Mouse (Mus musculus): ENCODE measurements around the gene H2-Eb1. TPM values are rescaled to one million over a fixed set of nuclear protein-coding genes. Genes with fewer than 3 reads are reported as not detected.
A peak's percentile ranks its signal among the peaks of the same experiment; 100 is the strongest.
"Not testable (repeated sequence)": the region's sequence is repeated elsewhere in the genome, so short reads cannot be mapped to it uniquely, and the experiment has no call there.

H2-Eb1 gene
- total RNA-seq, 2 experiments from 2014 or later, result 1.1 to 2.1 TPM

- Histone ChIP-seq H3K27ac (no peak overlapping the region), H3K4me3 (no peak overlapping the region)
- no peak for TF ChIP-seq CTCF (IDR thresholded peaks at IDR 0.05)
- DNase-seq (ENCODE audit: extremely low spot score in 1 of 2, low spot score in 2 of 2), result no peak
- intact Hi-C loops (cut with DNase I), result loop anchor here (5.0 kb wide), 1 partner anchor 45 kb away; no protein-coding TSS in a partner anchor
Observed at GRCm38 (mm10) chr17:34307216-34307615, 1.5 kb downstream of the H2-Eb1 start.

GRCm38 (mm10) chr17:34308161-34308560 is 2.5 kb downstream of the H2-Eb1 start:
- H3K27ac ChIP-seq, result no peak overlapping the region
- no peak overlapping the region for H3K4me3 ChIP-seq
- intact Hi-C loops (cut with DNase I), result loop anchor here (5.0 kb wide), 1 partner anchor 46 kb away; no protein-coding TSS in a partner anchor
- DNase-seq (ENCODE audit: extremely low spot score in 1 of 2, low spot score in 2 of 2), result no peak
- TF ChIP-seq CTCF (IDR thresholded peaks at IDR 0.05), result no peak

- H3K4me3 ChIP-seq, result peak overlapping the region; percentile 47
- no peak for DNase-seq (ENCODE audit: extremely low spot score in 1 of 2, low spot score in 2 of 2)
- intact Hi-C loops (cut with DNase I), result loop anchor here (5.0 kb wide), 1 partner anchor 47 kb away; no protein-coding TSS in a partner anchor
- no peak for TF ChIP-seq CTCF (IDR thresholded peaks at IDR 0.05)
- H3K27ac ChIP-seq, result peak overlapping the region; percentile 65; the same call in 1 of the 2 replicates
Observed at GRCm38 (mm10) chr17:34309225-34309624, 3.6 kb downstream of the H2-Eb1 start.

- H3K27ac ChIP-seq, result peak overlapping the region; percentile 65
- TF ChIP-seq CTCF (IDR thresholded peaks at IDR 0.05), result no peak
- intact Hi-C loops (cut with DNase I), result loop anchor here (5.0 kb wide), 1 partner anchor 48 kb away; no protein-coding TSS in a partner anchor
- peak; percentile 71 to 75 for DNase-seq (ENCODE audit: extremely low spot score in 1 of 2, low spot score in 2 of 2)
- H3K4me3 ChIP-seq, result peak overlapping the region; percentile 47
Observed at GRCm38 (mm10) chr17:34309683-34310385, 4.2 kb downstream of the H2-Eb1 start.

- DNase-seq (ENCODE audit: extremely low spot score in 1 of 2, low spot score in 2 of 2); intact Hi-C loops (cut with DNase I); H3K4me3 ChIP-seq; H3K27ac ChIP-seq: not testable (repeated sequence)
Observed at GRCm38 (mm10) chr17:34310526-34310925, 4.9 kb downstream of the H2-Eb1 start.

- intact Hi-C loops (cut with DNase I), result no loop called here
Observed at GRCm38 (mm10) chr17:34312185-34312584, 6.5 kb downstream of the H2-Eb1 start.

GRCm38 (mm10) chr17:34313393-34313792 is 7.7 kb downstream of the H2-Eb1 start:
- Histone ChIP-seq H3K4me3 (no peak overlapping the region), H3K27ac (no peak overlapping the region)
- DNase-seq (ENCODE audit: extremely low spot score in 1 of 2, low spot score in 2 of 2), result peak; percentile 73 to 82
- peak; percentile 90 for TF ChIP-seq CTCF (IDR thresholded peaks at IDR 0.05)
- intact Hi-C loops (cut with DNase I), result loop anchor here (1.0 kb wide), 1 partner anchor 66 kb away; no protein-coding TSS in a partner anchor

More at GRCm38 (mm10) chr17:34312185-34312584, 6.5 kb downstream of the H2-Eb1 start:
- H3K27ac ChIP-seq, result no peak overlapping the region
- H3K4me3 ChIP-seq, result no peak overlapping the region
- DNase-seq (ENCODE audit: extremely low spot score in 1 of 2, low spot score in 2 of 2), result no peak
- no peak for TF ChIP-seq CTCF (IDR thresholded peaks at IDR 0.05)

GRCm38 (mm10) chr17:34314286-34314685 is 8.6 kb downstream of the H2-Eb1 start:
- intact Hi-C loops (cut with DNase I), result no loop called here
- no peak overlapping the region for H3K27ac ChIP-seq
- no peak overlapping the region for H3K4me3 ChIP-seq
- DNase-seq (ENCODE audit: extremely low spot score in 1 of 2, low spot score in 2 of 2), result no peak
- TF ChIP-seq CTCF (IDR thresholded peaks at IDR 0.05), result no peak

- TF ChIP-seq CTCF (IDR thresholded peaks at IDR 0.05), result no peak
- DNase-seq (ENCODE audit: extremely low spot score in 1 of 2, low spot score in 2 of 2), result no peak
- no peak overlapping the region for H3K27ac ChIP-seq
- intact Hi-C loops (cut with DNase I), result no loop called here
- H3K4me3 ChIP-seq, result no peak overlapping the region
Observed at GRCm38 (mm10) chr17:34315512-34315911, 9.8 kb downstream of the H2-Eb1 start.

GRCm38 (mm10) chr17:34316697-34317096 is 11.0 kb downstream of the H2-Eb1 start:
- intact Hi-C loops (cut with DNase I), result no loop called here
- TF ChIP-seq CTCF (IDR thresholded peaks at IDR 0.05), result no peak
- no peak overlapping the region for H3K27ac ChIP-seq
- H3K4me3 ChIP-seq, result no peak overlapping the region
- DNase-seq (ENCODE audit: extremely low spot score in 1 of 2, low spot score in 2 of 2), result no peak

- intact Hi-C loops (cut with DNase I), result no loop called here
- no peak for DNase-seq (ENCODE audit: extremely low spot score in 1 of 2, low spot score in 2 of 2)
- H3K27ac ChIP-seq, result no peak overlapping the region
- TF ChIP-seq CTCF (IDR thresholded peaks at IDR 0.05), result no peak
- no peak overlapping the region for H3K4me3 ChIP-seq
Observed at GRCm38 (mm10) chr17:34317275-34317674, 11.6 kb downstream of the H2-Eb1 start.

GRCm38 (mm10) chr17:34325436-34325835 is 19.8 kb downstream of the H2-Eb1 start, which contains the start of gene H2-Eb2:
TSS of gene H2-Eb2 (plus strand) at chr17:34325665.
- no peak within 1 kb of the TSS for H3K27ac ChIP-seq
- intact Hi-C loops (cut with DNase I), result no loop called here
- no peak for DNase-seq (ENCODE audit: extremely low spot score in 1 of 2, low spot score in 2 of 2)
- H3K4me3 ChIP-seq, result no peak within 1 kb of the TSS
- no peak for TF ChIP-seq CTCF (IDR thresholded peaks at IDR 0.05)

- no peak for DNase-seq (ENCODE audit: extremely low spot score in 1 of 2, low spot score in 2 of 2)
- TF ChIP-seq CTCF (IDR thresholded peaks at IDR 0.05), result no peak
- Histone ChIP-seq H3K4me3 (no peak overlapping the region), H3K27ac (no peak overlapping the region)
- intact Hi-C loops (cut with DNase I), result no loop called here
Observed at GRCm38 (mm10) chr17:34326373-34326772, 20.7 kb downstream of the H2-Eb1 start.

All from left cerebral cortex, adult 2 months (tissue).